Mouse (Mus musculus) olfactory bulb, adult 2 months (tissue): ENCODE results near the gene Abi2. TPM values are rescaled to one million over a fixed set of nuclear protein-coding genes. Genes with fewer than 3 reads are reported as not detected.
A peak's percentile ranks its signal among the peaks of the same experiment; 100 is the strongest.

Source experiments
- H3K27ac ChIP-seq: fragments of 200-500 bp; 2 replicates; pipeline ENCODE4 v1.5.1; 2012; ENCODE audit warnings: low read depth, low read length; ENCODE audit not compliant: insufficient read depth
- H3K4me1 ChIP-seq: fragments of 200-500 bp; 2 replicates; pipeline ENCODE4 v1.6.1; 2012; ENCODE audit warnings: low read length; ENCODE audit not compliant: control insufficient read depth, insufficient read depth
- H3K4me3 ChIP-seq: fragments of 200-500 bp; 2 replicates; pipeline ENCODE4 v1.5.1; 2012; ENCODE audit warnings: mild to moderate bottlenecking, low read depth, low read length, moderate library complexity; ENCODE audit not compliant: insufficient read depth
- CTCF ChIP-seq: fragments of 200-500 bp; IDR thresholded peaks from 2 replicates; pipeline ENCODE4 v1.5.1; 2012; ENCODE audit warnings: low read depth, mild to moderate bottlenecking, low read length, moderate library complexity; ENCODE audit not compliant: insufficient read depth
- POLR2A ChIP-seq: fragments of 200-500 bp; IDR thresholded peaks from 2 replicates; pipeline ENCODE4 v1.6.1; 2012; ENCODE audit warnings: mild to moderate bottlenecking, low read depth, low read length, moderate library complexity; ENCODE audit not compliant: insufficient read depth
- WGBS: fragments of 180-500 bp; shearing (Covaris S2); methylation state at CpG from one replicate; pipeline ENCODE4 v1.1.7; 2018; 5-methylcytosine and 5-hydroxymethylcytosine counted together
- polyA plus RNA-seq: library from polyadenylated mRNA; stranded (reverse); fragments of >200 nt; gene quantifications from 2 replicates; pipeline ENCODE4 v1.2.4, GENCODE M21; 2012; ENCODE audit warnings: low replicate concordance; ENCODE audit not compliant: missing spikeins, insufficient read depth, insufficient read length

The Abi2 gene
- 401 TPM in 1 of 2 replicates, not detected in the other for polyA plus RNA-seq

DNA sequence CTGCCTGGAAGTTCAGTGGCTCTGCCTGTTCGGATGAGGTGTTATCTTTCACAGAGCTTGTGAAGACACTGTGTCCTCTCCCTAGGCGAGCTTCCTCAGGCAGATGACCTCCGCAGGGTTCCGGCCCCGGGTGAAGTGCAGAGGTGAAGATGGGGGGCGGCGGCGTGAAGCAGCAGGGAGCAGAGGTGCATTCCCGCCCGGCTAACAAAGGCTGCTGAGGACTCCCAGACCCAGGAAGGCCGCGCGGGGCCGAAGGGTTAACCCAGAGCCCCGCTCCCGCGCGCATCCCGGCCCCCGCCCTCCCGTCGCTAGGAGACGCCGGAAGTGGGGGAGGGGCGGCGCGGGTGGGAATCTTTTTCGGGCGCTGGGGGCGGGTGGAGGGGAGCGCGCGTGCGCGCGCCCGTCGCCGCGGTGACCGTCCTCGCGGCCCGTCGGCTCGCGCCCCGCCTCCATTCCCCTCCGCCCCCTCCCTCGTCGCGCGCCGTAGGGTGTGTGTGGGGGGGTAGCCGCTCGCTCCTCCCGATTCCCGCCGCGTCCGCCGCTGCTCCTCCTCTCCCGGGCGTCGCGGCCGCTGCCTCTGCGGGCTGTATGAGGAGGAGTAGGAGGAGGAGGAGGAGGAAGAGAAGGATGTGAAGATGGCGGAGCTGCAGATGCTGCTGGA lies at the start of gene Abi2:
Gene Abi2, plus strand, starts transcription at position 452 of the 661 bp plus-strand sequence.
- no peaks in the 10 kb centered on the region for H3K4me1 ChIP-seq
- H3K27ac ChIP-seq: peak within 1 kb of the TSS; percentile 98
- H3K4me3 ChIP-seq: peak within 1 kb of the TSS; percentile 58
- no peak for TF ChIP-seq CTCF
- TF ChIP-seq POLR2A: peak; percentile 56
- WGBS: under 1% methylated on average over 60 of the region's 69 CpGs

DNA sequence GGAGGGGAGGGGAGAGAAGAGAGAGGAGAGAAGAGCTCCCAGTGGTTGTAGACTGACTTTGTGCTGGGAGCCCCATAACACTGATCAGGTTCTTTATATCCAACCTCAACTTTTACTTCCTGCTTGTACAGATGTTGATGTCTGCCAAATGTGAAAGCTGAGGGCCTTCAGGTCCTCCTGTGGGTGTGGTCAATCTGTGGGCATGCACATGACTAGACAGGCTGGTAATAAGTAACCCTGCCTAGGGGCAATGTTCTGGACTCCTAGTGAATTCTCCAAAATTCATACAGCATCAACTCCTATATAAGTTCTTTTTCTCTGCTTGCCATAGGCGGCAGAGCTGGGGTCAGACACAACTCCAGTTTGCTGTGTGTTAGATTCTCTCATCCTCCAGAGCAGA lies 47.8 kb upstream of the Abi2 start:
- TF ChIP-seq CTCF: no peak
- no peak for TF ChIP-seq POLR2A
- WGBS: 93% methylated on average over 1 of the region's 1 CpGs

DNA sequence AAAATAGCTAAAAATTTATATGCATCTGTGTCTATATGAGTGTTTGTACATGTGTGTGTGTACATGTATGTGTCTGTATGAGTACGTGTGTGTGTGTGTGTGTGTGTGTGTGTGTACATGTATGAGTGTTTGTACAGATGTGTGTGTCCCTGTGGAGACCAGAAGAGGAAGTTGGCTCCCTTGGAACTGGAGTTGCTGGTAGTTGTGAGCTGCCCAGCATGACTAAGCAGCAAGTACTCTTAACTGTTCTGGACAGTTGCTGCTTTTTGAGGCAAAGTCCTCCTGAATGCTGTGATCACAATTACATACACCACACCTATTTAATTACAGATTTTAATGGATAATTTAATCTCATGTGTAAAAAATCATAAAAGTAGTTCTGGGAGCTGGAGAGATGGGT lies 32.9 kb upstream of the Abi2 start:
- H3K4me3 ChIP-seq: no peak overlapping the region
- 97% methylated on average over 1 of the region's 1 CpGs for WGBS
- H3K4me1 ChIP-seq: no peaks in the 10 kb centered on the region
- H3K27ac ChIP-seq: no peak overlapping the region
- no peak for TF ChIP-seq CTCF
- TF ChIP-seq POLR2A: no peak

More for the DNA sequence above, 47.8 kb upstream of the Abi2 start:
- Histone ChIP-seq H3K27ac (no peak overlapping the region), H3K4me1 (no peaks in the 10 kb centered on the region), H3K4me3 (no peak overlapping the region)

DNA sequence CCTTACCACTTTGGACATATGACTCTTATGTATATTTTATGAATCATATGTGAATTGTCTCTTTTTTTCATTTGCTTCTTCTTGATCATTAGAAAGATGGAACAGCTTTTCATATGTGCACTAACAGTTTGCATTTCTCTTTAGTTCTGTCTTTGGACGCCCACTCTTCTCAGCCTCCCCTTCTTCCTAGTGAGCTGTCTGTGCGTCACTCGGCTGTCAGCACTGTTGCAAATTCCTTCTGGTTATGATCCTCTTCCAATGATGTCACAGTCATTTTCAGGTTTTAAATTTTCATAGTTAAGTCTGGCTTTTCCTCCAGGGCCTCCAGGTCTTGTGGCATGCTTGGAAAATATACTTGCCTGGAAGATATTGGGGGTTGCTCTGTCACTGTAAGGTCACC lies 27.5 kb upstream of the Abi2 start:
- H3K27ac ChIP-seq: no peak overlapping the region
- TF ChIP-seq CTCF: no peak
- no peak for TF ChIP-seq POLR2A
- H3K4me1 ChIP-seq: no peaks in the 10 kb centered on the region
- no peak overlapping the region for H3K4me3 ChIP-seq
- WGBS: 97% methylated on average over 3 of the region's 3 CpGs

DNA sequence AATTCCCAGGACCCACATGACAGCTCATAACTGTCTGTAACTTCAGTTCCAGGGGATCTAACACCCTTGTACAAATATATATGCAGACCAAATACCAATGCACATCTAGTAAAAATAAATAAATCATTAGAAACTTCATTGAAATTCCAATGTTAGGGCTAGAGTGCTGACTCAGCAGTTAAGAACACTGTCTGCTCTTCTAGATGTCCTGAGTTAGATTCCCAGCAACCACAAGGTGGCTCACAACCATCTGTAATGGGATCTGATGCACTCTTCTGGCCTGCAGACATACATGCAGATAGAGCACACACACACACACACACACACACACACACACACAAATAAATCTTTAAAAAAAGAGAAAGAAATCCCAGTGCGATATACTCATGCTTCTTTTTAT lies 4.6 kb upstream of the Abi2 start:
- no peak overlapping the region for H3K27ac ChIP-seq
- WGBS: 100% methylated on average over 1 of the region's 1 CpGs

DNA sequence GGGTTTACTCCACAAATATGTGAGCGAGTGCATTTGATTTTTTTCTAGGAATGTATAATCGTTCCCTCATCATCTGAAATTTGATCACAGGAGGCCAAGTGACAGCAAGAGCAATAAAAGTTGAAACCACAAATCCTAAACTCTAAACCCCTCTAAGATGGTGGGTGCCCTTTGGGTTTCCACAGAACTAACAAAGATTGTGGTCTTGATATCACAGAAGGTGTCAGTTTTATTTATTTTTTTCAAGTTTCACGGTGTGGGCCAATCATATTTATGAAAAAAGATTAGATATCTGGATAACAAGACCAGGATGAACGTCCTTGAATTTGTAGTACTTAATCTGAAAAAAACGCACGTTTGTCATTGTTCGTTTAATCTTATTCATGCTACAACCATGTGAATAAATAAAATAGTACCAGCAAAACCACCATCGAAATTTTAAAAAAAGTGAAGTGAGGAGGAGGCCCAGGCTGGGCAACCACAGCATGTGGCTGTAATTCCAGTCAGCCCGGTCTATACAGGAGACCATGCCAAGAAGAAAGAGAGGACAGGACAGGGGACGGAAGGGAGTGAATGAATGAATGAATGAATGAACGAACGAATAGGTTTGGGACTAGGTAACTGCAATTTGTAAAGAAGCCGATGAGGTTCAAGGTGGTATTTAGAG lies 785 bp upstream of the Abi2 start:
- TF ChIP-seq CTCF (no peak), POLR2A (no peak)
- H3K4me1 ChIP-seq: no peaks in the 10 kb centered on the region
- H3K27ac ChIP-seq: peak overlapping the region; percentile 98
- WGBS: 19% methylated on average over 13 of the region's 13 CpGs
- H3K4me3 ChIP-seq: peak overlapping the region; percentile 58

More for the DNA sequence above, 4.6 kb upstream of the Abi2 start:
- Histone ChIP-seq H3K4me1 (no peaks in the 10 kb centered on the region), H3K4me3 (no peak overlapping the region)
- TF ChIP-seq POLR2A: no peak
- TF ChIP-seq CTCF: no peak

DNA sequence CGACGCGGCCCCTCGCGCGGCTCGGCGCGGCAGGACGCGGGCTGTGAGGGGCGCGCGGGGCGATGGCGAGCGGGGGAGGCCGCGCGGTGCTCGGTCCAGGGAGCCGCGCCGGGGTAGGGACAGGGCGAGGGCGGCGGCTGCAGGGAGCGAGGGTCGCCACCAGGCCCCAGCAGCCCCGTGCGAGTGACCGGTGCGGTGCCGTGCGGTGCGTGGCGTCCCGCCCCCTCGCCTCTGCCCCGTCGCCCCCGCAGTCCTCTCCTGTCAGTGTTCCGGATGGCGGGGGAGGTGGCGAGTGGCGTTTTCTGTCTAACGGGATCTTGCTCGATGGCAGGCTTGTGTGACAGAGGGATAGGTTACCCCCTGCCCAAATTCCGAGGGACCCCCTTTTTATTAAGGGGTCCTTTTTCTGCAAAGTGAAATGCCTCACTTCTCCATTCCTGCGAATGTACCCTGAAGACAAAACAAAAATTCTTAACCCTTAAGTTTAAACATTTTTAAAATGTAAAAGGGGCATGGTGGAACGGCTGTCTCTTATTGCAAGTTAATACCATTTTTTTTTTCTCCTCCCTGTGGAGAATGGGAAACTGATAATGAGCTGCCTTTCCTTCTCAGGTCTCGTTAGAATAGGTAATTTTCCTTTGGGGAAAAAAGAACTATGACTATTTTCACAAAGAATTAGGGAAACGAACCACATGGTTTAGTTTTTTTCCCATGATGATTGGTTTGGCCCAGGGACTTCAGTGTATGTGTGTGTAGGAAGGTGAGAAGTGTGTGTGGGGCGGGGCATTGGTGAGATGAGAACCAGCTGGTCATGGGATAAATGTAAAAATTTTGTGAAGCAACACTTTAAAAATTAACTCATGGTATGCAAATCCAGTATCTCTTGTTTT lies 754 bp downstream of the Abi2 start:
- no peak for TF ChIP-seq CTCF
- no peak for TF ChIP-seq POLR2A
- H3K4me3 ChIP-seq: peak overlapping the region; percentile 58
- H3K4me1 ChIP-seq: no peaks in the 10 kb centered on the region
- H3K27ac ChIP-seq: peak overlapping the region; percentile 70
- WGBS: 2% methylated on average over 52 of the region's 54 CpGs

DNA sequence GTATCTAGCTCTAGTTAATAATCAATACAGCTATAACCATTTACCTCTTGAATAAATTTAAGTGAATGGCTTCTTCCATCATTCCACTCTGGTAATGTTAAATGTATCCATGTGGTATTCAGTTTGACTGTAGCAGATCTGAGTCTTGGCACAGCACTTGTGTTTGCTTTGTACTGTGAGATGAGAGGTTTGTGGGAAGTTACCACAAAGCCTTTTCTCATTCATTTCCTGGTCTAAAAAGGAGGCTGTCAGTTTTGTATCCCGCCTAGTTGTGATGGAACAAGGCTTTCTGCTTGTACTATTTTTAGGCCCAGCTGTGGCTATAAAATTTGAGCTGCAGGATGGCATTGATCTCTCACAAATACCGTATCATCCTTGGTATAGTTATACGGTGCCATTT lies 7.3 kb downstream of the Abi2 start:
- Histone ChIP-seq H3K4me1 (no peaks in the 10 kb centered on the region), H3K4me3 (no peak overlapping the region), H3K27ac (no peak overlapping the region)
- TF ChIP-seq CTCF (no peak), POLR2A (no peak)
- WGBS: 24% methylated on average over 3 of the region's 3 CpGs

DNA sequence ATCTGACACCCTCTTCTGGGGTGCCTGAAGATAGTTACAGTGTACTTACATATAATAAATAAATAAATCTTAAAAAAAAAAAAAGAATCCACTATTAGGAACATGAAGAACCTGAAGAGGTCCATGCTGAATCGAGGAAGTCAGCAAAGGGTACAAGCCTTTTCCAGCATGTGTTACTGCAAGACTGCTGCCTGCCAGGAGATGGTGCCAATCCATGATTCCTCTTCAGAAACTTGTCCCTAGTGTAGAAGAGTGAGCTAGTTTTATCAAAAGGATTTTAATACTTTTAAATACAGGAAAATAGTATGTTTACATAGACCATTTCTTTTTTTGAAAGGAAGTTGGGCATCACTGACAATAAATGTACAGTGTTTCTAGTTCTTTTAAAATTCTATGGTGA lies 14.5 kb downstream of the Abi2 start:
- no peak for TF ChIP-seq CTCF
- TF ChIP-seq POLR2A: no peak
- no peak overlapping the region for H3K27ac ChIP-seq
- no peaks in the 10 kb centered on the region for H3K4me1 ChIP-seq
- WGBS: 83% methylated on average over 1 of the region's 1 CpGs
- no peak overlapping the region for H3K4me3 ChIP-seq
